Mouse (Mus musculus) lung, postnatal 4 days (tissue): ENCODE data around the gene Wdr27.
"Not testable (repeated sequence)": the region's sequence is repeated elsewhere in the genome, so short reads cannot be mapped to it uniquely, and the experiment has no call there.

Experiments used
- DNase-seq, 2 experiments: peaks; one replicate each; pipeline ENCODE4 v3.0.0; 2021

Wdr27 gene

GRCm38 (mm10) chr17:14943009-14943728 is at the start of gene Wdr27, which contains the start of gene 1600012H06Rik:
Gene Wdr27, minus strand, starts transcription at chr17:14943158.
Gene 1600012H06Rik, plus strand, starts transcription at chr17:14943184.
- DNase-seq = peak; percentile 99

GRCm38 (mm10) chr17:14992522-14993138 is 49.7 kb upstream of the Wdr27 start:
- DNase-seq = not testable (repeated sequence)

DNA sequence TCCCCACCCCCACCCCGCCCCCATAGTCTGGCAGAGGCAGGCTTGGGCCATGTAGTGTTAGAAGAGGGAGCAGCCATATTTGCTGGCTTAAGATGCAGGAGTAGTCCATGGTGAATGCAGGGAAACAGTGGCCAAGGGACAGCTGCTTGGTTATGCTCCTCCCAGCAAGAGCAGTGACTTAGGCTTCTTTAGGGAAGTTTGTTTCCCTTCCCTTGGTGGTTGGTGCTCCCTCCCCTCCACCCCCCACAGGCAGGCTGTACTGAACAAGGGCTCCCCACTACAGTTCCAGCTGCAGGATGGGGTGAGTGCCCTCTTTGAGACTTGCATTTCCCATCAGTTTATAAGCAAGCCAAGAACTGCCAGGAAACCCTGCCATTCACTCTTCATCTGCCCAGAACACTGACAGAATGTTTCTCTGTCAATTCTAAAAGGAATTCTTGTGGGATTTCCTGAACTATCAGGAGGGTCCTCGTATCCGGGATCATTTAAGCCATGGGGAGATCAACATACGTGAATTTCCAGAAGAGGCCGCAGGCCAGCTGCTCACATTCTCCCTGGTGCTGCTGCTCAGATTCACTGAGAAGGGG is 47.3 kb upstream of the Wdr27 start:
- DNase-seq = peak; percentile 3 to 10

GRCm38 (mm10) chr17:14978362-14979038 is 35.5 kb upstream of the Wdr27 start, which contains the start of the genes 9030025P20Rik and Gm3417:
Gene 9030025P20Rik, plus strand, starts transcription at chr17:14978468.
Gene Gm3417, minus strand, starts transcription at chr17:14978790.
- DNase-seq = not testable (repeated sequence)

DNA sequence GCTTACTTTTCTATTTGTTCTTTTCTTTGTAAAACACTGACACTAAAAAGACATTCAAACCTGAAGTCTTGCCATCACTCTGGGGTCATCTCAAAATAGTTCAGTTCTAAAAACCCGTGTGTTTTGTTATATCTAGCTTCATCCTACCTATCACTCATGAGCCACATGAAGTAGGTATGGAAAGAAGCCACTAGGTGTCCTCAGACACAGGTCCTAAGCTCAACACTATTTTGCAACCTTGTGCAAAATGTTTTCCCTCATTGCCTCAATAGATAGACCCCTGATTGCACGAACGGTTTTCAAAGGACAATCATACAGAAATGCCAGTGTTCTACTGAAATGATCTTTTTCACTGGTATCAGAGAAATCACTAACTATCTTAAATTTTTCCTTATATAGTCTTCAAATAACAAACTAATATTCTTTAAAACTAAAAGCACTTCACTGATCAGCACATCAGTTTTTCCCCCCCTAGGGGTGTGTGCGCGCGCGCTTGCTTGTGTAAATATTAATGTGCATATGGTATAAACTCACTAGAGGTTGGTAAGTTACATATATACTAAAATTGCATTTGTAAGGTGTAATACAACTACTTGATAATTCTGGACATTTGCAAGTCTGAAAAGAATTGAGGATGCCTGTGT is 34.9 kb upstream of the Wdr27 start:
- DNase-seq = not testable (repeated sequence)

DNA sequence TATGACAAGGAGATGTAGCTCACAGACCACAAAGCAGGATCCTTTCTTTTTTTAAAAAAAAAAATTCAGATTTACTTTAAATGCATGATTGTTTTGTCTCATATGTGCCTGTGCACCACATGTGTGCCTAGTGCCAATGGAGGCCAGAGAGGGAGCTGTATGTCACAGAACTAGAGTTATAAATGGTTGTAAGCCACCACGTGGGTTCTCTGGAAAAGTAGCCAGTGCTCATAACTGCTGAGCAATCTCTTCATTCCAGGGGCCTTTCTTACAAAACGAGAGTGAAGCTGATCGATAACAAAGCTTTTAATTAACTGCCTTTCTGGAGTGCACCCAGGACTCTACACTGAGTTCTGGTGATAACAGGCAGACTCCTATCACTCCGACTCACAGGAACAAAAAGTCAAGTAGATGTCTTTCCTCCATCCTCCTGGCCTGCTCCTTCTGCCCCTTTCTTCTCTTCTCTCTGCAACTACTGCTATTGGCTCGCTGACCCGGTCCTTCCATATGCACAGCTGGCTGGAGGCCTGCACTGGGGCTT is 25.5 kb upstream of the Wdr27 start:
- not testable (repeated sequence) for DNase-seq

DNA sequence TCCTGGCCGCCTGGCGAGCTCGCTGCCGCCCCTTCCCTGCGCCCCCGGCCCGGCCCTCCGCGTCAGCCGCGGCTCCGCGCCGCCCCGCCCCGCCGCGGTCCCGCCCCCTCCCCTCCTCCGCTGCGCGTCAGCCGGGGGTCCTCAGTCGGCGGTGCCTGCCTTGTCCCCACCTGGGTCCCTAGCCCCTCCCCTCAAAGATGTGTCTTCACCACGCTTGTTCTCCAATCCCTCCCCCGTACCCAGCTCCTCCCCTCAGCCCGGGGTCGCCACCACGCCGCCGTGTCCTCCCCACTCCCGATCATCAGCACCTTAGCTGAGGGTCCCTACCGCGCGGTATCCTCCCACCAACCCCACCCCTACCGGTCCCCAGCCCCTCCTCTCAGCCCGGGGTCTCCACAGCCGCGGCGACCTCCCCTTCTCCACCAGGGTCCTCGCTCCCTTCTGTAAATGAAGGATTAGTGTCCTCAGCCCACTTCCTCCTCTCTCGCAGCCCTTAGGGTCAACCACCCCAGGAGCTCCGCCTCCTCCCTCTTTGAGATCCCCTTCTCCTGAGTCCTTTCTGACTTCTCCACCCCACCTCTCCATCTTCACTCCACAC is 18.7 kb upstream of the Wdr27 start:
- not testable (repeated sequence) for DNase-seq

GRCm38 (mm10) chr17:14960951-14961556 is 18.1 kb upstream of the Wdr27 start, which contains the start of gene Phf10:
Gene Phf10, minus strand, starts transcription at chr17:14961273.
- DNase-seq = peak; percentile 58 to 60

- DNase-seq = peak; percentile 35 to 43
Measured at GRCm38 (mm10) chr17:14960520-14960919, 17.6 kb upstream of the Wdr27 start.

- DNase-seq = no peak
Measured at GRCm38 (mm10) chr17:14959979-14960378, 17.0 kb upstream of the Wdr27 start.

DNA sequence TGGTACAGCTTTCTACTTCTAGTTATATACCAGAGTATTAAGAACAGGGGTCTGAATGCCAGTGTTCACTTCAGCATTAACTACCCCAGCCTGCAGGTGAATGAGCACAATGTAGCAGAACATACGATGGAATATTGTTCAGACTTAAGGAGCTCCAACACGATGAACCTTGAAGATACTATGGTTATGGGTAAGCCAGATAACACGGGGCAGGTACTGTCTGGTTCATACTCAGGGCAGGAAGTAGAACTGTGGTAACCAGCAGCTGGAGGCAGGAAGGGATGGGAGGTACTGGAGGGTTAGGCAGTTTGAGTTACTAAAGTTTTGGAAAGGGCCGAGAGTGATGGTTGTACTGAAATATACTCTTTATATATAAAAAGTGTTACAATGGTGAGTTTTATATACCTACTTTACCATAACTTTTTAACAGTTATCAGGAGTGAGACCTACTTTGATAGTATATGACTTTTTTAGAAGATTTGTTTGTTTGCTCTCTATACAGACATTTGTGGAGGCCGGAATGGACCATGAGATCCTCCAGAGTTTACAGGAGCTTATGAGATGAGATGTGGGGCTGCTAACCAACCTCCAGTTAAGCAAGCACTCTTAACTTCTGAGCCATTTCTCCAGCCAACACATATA is 15.8 kb upstream of the Wdr27 start:
- DNase-seq = no peak

- no peak for DNase-seq
Measured at GRCm38 (mm10) chr17:14953452-14953851, 10.5 kb upstream of the Wdr27 start.

GRCm38 (mm10) chr17:14949161-14949827 is 6.3 kb upstream of the Wdr27 start:
- no peak for DNase-seq

GRCm38 (mm10) chr17:14944551-14944950 is 1.6 kb upstream of the Wdr27 start:
- no peak for DNase-seq

DNA sequence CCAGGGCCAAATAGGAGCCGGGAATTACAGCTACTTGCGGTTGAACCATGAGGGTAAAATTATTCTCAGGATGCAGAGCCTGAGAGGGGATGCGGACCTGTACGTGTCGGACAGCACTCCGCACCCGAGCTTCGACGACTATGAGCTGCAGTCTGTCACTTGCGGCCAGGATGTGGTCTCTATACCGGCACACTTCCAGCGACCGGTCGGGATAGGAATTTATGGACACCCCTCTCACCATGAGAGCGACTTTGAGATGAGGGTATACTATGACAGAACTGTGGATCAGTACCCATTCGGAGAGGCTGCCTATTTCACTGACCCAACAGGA is 736 bp upstream of the Wdr27 start:
- DNase-seq = no peak

DNA sequence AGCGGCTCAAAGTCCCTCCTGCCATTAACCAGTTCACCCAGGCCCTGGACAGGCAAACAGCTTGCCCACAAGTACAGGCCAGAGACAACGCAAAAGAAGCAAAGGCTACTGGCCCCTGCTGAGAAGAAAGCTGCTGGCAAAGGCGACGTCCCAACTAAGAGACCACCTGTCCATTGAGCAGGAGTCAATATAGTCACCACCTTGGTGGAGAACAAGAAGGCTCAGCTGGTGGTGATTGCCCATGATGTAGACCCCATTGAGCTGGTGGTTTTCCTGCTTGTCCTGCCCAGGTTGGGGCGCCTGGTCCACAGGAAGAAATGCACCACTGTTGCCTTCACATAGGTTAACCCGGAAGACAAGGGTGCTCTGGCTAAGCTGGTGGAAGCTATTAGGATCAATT is 777 bp downstream of the Wdr27 start:
- not testable (repeated sequence) for DNase-seq

DNA sequence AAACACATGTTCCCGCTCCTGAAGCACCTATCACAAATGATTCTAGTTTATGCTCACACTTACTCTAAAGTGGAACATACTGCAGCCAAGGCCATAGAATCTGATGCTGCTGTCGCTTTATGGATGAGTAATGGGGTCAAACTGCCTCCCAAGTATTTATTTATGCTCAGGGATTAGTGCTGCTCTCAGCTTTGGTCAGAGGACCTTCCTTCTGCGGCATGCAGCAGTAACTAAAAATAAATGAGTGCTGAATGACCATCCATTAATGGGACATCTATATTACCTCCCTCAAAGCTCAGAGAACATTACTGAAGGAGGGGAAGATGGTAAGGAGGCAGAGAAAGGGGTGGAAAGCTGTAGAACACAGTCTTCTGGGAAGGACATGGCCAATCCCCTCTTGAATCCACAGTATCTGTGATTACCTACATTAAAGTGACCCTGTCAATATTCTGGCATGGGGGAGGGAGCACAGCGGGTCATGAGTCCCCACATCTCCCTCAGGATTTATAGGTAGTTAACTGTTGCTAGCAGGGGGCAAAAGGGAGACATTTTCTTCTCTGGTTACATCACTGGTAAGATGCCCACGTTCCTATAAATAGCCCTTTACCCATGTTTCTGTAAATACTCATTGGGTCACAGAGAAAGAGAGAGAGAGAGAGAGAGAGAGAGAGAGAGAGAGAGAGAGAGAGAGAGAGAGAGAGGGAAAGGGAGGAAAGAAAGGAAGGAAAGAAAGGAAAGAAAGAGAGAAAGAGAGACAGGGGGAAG is 6.9 kb downstream of the Wdr27 start:
- DNase-seq = no peak

- not testable (repeated sequence) for DNase-seq
Measured at GRCm38 (mm10) chr17:14935280-14935679, 7.7 kb downstream of the Wdr27 start.

GRCm38 (mm10) chr17:14931469-14931868 is 11.5 kb downstream of the Wdr27 start:
- DNase-seq = no peak

DNA sequence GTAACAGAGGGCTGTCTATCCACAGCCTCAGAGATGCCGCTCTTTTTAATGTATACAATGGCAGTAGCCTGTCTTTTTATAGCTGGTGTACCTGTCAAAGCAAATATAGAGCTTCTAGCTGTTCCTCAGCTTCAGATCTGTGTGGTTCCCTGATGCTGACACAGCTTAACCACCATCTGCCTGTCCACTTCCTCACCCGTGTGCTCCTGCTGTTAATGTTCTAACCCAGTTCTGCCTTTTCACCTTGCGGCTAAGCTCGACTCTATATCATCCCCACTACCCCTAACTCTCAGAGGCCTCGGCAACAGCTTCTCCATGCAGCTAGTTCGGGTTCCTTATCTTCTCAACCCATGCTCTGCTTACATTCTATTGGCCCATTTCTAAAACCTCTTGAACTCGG is 12.3 kb downstream of the Wdr27 start:
- no peak for DNase-seq
